ENCODE assay signal across 10 mouse cellular contexts in genomic region chr11:5540331-5540730, GRCm38 (mm10). TPM values are rescaled to one million over a fixed set of nuclear protein-coding genes. Genes with fewer than 3 reads are reported as not detected.
DNase-seq lines count a peak whose midpoint lies in the region; ATAC-seq and TF ChIP-seq lines count a peak whose summit lies in the region.
"Had no signal": no experiment of that assay in that cellular context is flagged by ENCODE, and none has a peak within 500 bp of the region (broad histone marks: within the 10 kb centered on the region; RNA-seq: fewer than 3 reads in every experiment).

No protein-coding gene starts in this region.

- peaks cover 29% of the 10 kb centered on the region for H3K4me1 ChIP-seq in heart, embryonic 13.5 days
- peaks cover 44% of the 10 kb centered on the region for H3K4me1 ChIP-seq in G1E (ENCODE audit: insufficient read depth, low read depth, low read length)
- no peaks in the 10 kb centered on the region for H3K4me1 ChIP-seq in hindbrain, embryonic 11.5 days (replicated peaks; ENCODE audit: control insufficient read depth, insufficient read depth, low read length)
- peaks cover 13% of the 10 kb centered on the region for H3K4me1 ChIP-seq in liver, postnatal 0 days (ENCODE audit: insufficient read depth)

- H3K9me3 ChIP-seq in heart, embryonic 13.5 days: no peaks in the 10 kb centered on the region
- H3K9me3 ChIP-seq in G1E (replicated peaks): no peaks in the 10 kb centered on the region
- no peaks in the 10 kb centered on the region for H3K9me3 ChIP-seq in hindbrain, embryonic 11.5 days (ENCODE audit: control insufficient read depth, low read length)
- no peaks in the 10 kb centered on the region for H3K9me3 ChIP-seq in liver, postnatal 0 days (ENCODE audit: low read length)

- intact Hi-C loops in heart, postnatal 25 days (cut with DNase I): loop anchor here (2.0 to 5.0 kb wide), 2 partner anchors 16 to 87 kb away; no protein-coding TSS in a partner anchor

- peak overlapping the region; percentile 77 for H3K4me3 ChIP-seq in heart, embryonic 13.5 days
- H3K4me3 ChIP-seq in G1E (ENCODE audit: low read depth, low read length): peak overlapping the region; percentile 78
- peak overlapping the region; percentile 82; the same call in 1 of the 2 replicates for H3K4me3 ChIP-seq in hindbrain, embryonic 11.5 days (ENCODE audit: low read depth, low read length)
- peak overlapping the region; percentile 96 for H3K4me3 ChIP-seq in liver, postnatal 0 days (ENCODE audit: low read depth, low read length)

- H3K4me2 ChIP-seq in heart, embryonic 13.5 days: peak overlapping the region; percentile 90
- peak overlapping the region; percentile 91; the same call in 1 of the 2 replicates for H3K4me2 ChIP-seq in hindbrain, embryonic 11.5 days (replicated peaks; ENCODE audit: low read depth, low read length)
- peak overlapping the region; percentile 95 for H3K4me2 ChIP-seq in liver, postnatal 0 days (ENCODE audit: low read depth, low read length)

- H3K9ac ChIP-seq in heart, embryonic 13.5 days: peak overlapping the region; percentile 95
- H3K9ac ChIP-seq in hindbrain, embryonic 11.5 days (ENCODE audit: low read depth, low read length): no peak overlapping the region
- H3K9ac ChIP-seq in liver, postnatal 0 days (replicated peaks): peak overlapping the region; percentile 94

- no peak for TF ChIP-seq EP300 in liver, postnatal 0 days (IDR thresholded peaks at IDR 0.05; ENCODE audit: low read depth)

- TF ChIP-seq CTCF in G1E (IDR thresholded peaks at IDR 0.05; ENCODE audit: low read depth, low read length): no peak
- no peak for TF ChIP-seq CTCF in liver, postnatal 0 days (IDR thresholded peaks at IDR 0.05; ENCODE audit: low read depth)

- peaks cover 20% of the 10 kb centered on the region for H3K36me3 ChIP-seq in heart, embryonic 13.5 days
- H3K36me3 ChIP-seq in G1E (replicated peaks): peaks cover 41% of the 10 kb centered on the region
- H3K36me3 ChIP-seq in hindbrain, embryonic 11.5 days (ENCODE audit: control insufficient read depth, insufficient read depth, low read length): no peaks in the 10 kb centered on the region
- H3K36me3 ChIP-seq in liver, postnatal 0 days (replicated peaks; ENCODE audit: insufficient read depth, low read length): peaks cover 21% of the 10 kb centered on the region

- DNase-seq in heart, postnatal 25 days (ENCODE audit: low spot score): no peak
- DNase-seq in G1E (ENCODE audit: low spot score): no peak
- no peak for DNase-seq in hindbrain, embryonic 11.5 days (ENCODE audit: low spot score)
- no peak for DNase-seq in liver, postnatal 0 days
- no peak for DNase-seq in layer of hippocampus, adult 8-10 months (ENCODE audit: low spot score in 2 of 2)
- no peak for DNase-seq in adrenal gland, adult (ENCODE audit: inconsistent age in 2 of 2, low spot score in 1 of 2)
- DNase-seq in yolk sac, embryonic 10.5 days (ENCODE audit: low spot score): no peak
- DNase-seq: cerebellum, adult 11-12 months; thymus, postnatal 4 days had no signal

- ATAC-seq in heart, embryonic 13.5 days (ENCODE audit: extremely low read depth, insufficient number of reproducible peaks, low FRiP score, low TSS enrichment): no peak
- ATAC-seq in G1E (ENCODE audit: extremely low read depth, insufficient number of reproducible peaks, low FRiP score, poor library complexity, severe bottlenecking): no peak
- no peak for ATAC-seq in hindbrain, embryonic 11.5 days (ENCODE audit: low FRiP score)
- ATAC-seq in liver, postnatal 0 days: no peak

- H3K27ac ChIP-seq in heart, embryonic 13.5 days (replicated peaks): no peak overlapping the region
- no peak overlapping the region for H3K27ac ChIP-seq in hindbrain, embryonic 11.5 days (ENCODE audit: low read depth, low read length)
- no peak overlapping the region for H3K27ac ChIP-seq in liver, postnatal 0 days (ENCODE audit: low read depth)

- 45% methylated on average over 4 of the region's 4 CpGs for WGBS in heart, embryonic 13.5 days
- 61% methylated on average over 4 of the region's 4 CpGs for WGBS in hindbrain, embryonic 11.5 days
- WGBS in liver, postnatal 0 days (ENCODE audit: insufficient replicate concordance): 50% methylated on average over 4 of the region's 4 CpGs

- no peaks in the 10 kb centered on the region for H3K27me3 ChIP-seq in heart, embryonic 13.5 days (replicated peaks)
- no peaks in the 10 kb centered on the region for H3K27me3 ChIP-seq in G1E (ENCODE audit: insufficient read depth, low read length)
- no peaks in the 10 kb centered on the region for H3K27me3 ChIP-seq in hindbrain, embryonic 11.5 days (ENCODE audit: control insufficient read depth, insufficient read depth, low read length)
- H3K27me3 ChIP-seq in liver, postnatal 0 days (ENCODE audit: insufficient read depth, low read length): no peaks in the 10 kb centered on the region

RNA-seq across cellular contexts. Expression of gene Ccdc117, which starts 1.7 kb away (rescaled TPM):
- polyA plus RNA-seq in heart, embryonic 13.5 days (2015; fragmentation: Nextera tagmentation; extraction: Ambion mirVana): 11.4 and 11.9 TPM in 2 replicates
- 10 to 100 TPM; 17.9 to 23.5 TPM for total RNA-seq in heart, postnatal 25 days (2021)
- total RNA-seq in G1E (2014; fragmentation: Nextera tagmentation) (31.8 and 35.5 TPM in 2 replicates), G1E (2017) (57.1 and 58.5 TPM in 2 replicates)
- 11.5 and 12.6 TPM in 2 replicates for polyA plus RNA-seq in G1E (2012)
- polyA plus RNA-seq in hindbrain, embryonic 11.5 days (2014; fragmentation: Nextera tagmentation; extraction: Ambion mirVana): 21.3 and 26.6 TPM in 2 replicates
- polyA plus RNA-seq in liver, postnatal 0 days (2015; fragmentation: Nextera tagmentation; extraction: Ambion mirVana): 5.5 and 6.0 TPM in 2 replicates
- 10 to 100 TPM; 13.3 to 18.4 (median 15.2) TPM for total RNA-seq in layer of hippocampus, adult 8-10 months (2022)

RNA-seq across cellular contexts. Expression of gene Xbp1, which starts 19.9 kb away (rescaled TPM):
- 100 and 115 TPM in 2 replicates for polyA plus RNA-seq in heart, embryonic 13.5 days (2015; fragmentation: Nextera tagmentation; extraction: Ambion mirVana)
- total RNA-seq in heart, postnatal 25 days (2021): 10 to 100 TPM; 68.7 to 74.8 TPM
- total RNA-seq in G1E (2014; fragmentation: Nextera tagmentation): 164 and 185 TPM in 2 replicates
- 125 TPM in 2 replicates for total RNA-seq in G1E (2017)
- 50.6 and 66.6 TPM in 2 replicates for polyA plus RNA-seq in G1E (2012)
- 144 and 158 TPM in 2 replicates for polyA plus RNA-seq in hindbrain, embryonic 11.5 days (2014; fragmentation: Nextera tagmentation; extraction: Ambion mirVana)
- 119 and 137 TPM in 2 replicates for polyA plus RNA-seq in liver, postnatal 0 days (2015; fragmentation: Nextera tagmentation; extraction: Ambion mirVana)
- total RNA-seq in layer of hippocampus, adult 8-10 months (2022): 100 to 1,000 TPM in 2 of 4 experiments, 10 to 100 TPM in 2; 71.9 to 130 (median 98.1) TPM

RNA-seq across cellular contexts. Expression of gene Ankrd36, which starts 29.2 kb away (rescaled TPM):
- not detected in 2 replicates for polyA plus RNA-seq in heart, embryonic 13.5 days (2015; fragmentation: Nextera tagmentation; extraction: Ambion mirVana)
- not detected for total RNA-seq in heart, postnatal 25 days (2021)
- total RNA-seq in G1E (2014; fragmentation: Nextera tagmentation): 1.5 and 6.1 TPM in 2 replicates
- total RNA-seq in G1E (2017): 1.5 and 2.9 TPM in 2 replicates
- polyA plus RNA-seq in G1E (2012): 0.39 and 0.40 TPM in 2 replicates
- polyA plus RNA-seq in hindbrain, embryonic 11.5 days (2014; fragmentation: Nextera tagmentation; extraction: Ambion mirVana): not detected in 2 replicates
- polyA plus RNA-seq in liver, postnatal 0 days (2015; fragmentation: Nextera tagmentation; extraction: Ambion mirVana): 1.5 and 1.9 TPM in 2 replicates
- total RNA-seq in layer of hippocampus, adult 8-10 months (2022): not detected
